Mouse (Mus musculus) olfactory bulb, adult 2 months (tissue): ENCODE data around the gene Tmem117.

ENCODE experiments used
- CTCF ChIP-seq: fragments of 200-500 bp; IDR thresholded peaks from 2 replicates; pipeline ENCODE4 v1.5.1; 2012; ENCODE audit warnings: low read depth, mild to moderate bottlenecking, low read length, moderate library complexity; ENCODE audit not compliant: insufficient read depth
- POLR2A ChIP-seq: fragments of 200-500 bp; IDR thresholded peaks from 2 replicates; pipeline ENCODE4 v1.6.1; 2012; ENCODE audit warnings: mild to moderate bottlenecking, low read depth, low read length, moderate library complexity; ENCODE audit not compliant: insufficient read depth

DNA sequence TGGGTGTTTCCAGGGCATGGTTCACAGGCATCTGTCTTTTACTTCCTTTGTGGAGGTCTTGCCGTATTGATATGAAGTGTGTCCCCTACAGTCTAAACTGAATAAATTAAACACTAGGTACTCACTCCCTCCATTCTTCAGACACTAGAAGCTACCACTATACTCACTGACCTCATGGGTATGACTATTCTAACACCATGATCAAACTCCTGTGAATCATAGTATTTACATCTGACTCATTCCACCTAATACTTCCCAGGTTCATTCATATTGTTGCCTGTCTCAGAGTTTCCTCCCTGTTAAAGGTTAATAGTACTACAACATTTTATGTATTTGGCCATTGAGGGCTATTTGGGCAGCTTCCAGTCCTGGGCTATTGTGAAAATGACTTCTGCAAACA, 274.2 kb downstream of the Tmem117 start:
- no peak for TF ChIP-seq POLR2A
- TF ChIP-seq CTCF, result no peak
